Comparison of ENCODE assay signal across 12 mouse cellular contexts in genomic region chr6:72792641-72793040, GRCm38 (mm10).
"Had no signal": no experiment of that assay in that cellular context is flagged by ENCODE, and none has a peak within 500 bp of the region (broad histone marks: within the 10 kb centered on the region; RNA-seq: fewer than 3 reads in every experiment).

No protein-coding gene starts in this region.

- DNase-seq: retina, postnatal 1 day; right cerebral cortex, adult 18-20 months; right cerebral cortex, postnatal 14 days; right cerebral cortex, postnatal 25 days; right cerebral cortex, postnatal 4 days; spleen, adult 18-20 months; thymus, adult 18-20 months; thymus, adult 2 months; thymus, postnatal 14 days; thymus, postnatal 25 days; thymus, postnatal 36 days; thymus, postnatal 4 days had no signal
